Mouse (Mus musculus) lung, adult 2 months (tissue): ENCODE measurements around the gene Atg5.

Source experiments
- CTCF ChIP-seq: fragments of 200-500 bp; IDR thresholded peaks from 2 replicates; pipeline ENCODE4 v1.5.1; 2011; ENCODE audit warnings: mild to moderate bottlenecking, low read length, control low read depth; ENCODE audit not compliant: insufficient read depth
- POLR2A ChIP-seq: fragments of 200-500 bp; IDR thresholded peaks from 2 replicates; pipeline ENCODE4 v1.6.1; 2011; ENCODE audit warnings: low read depth, mild to moderate bottlenecking, control low read depth, low read length, borderline replicate concordance; ENCODE audit errors: extremely low read depth

- TF ChIP-seq CTCF: no peak
- TF ChIP-seq POLR2A: no peak
Measured at GRCm38 (mm10) chr10:44388706-44389233, 120.6 kb downstream of the Atg5 start.
